Mouse (Mus musculus) cerebellum, adult 9-10 months (tissue): ENCODE measurements around the gene Aaas.
A peak's percentile ranks its signal among the peaks of the same experiment; 100 is the strongest.

Experiments used
- DNase-seq: peaks from one replicate; pipeline ENCODE4 v3.0.0; 2022

The Aaas gene

DNA sequence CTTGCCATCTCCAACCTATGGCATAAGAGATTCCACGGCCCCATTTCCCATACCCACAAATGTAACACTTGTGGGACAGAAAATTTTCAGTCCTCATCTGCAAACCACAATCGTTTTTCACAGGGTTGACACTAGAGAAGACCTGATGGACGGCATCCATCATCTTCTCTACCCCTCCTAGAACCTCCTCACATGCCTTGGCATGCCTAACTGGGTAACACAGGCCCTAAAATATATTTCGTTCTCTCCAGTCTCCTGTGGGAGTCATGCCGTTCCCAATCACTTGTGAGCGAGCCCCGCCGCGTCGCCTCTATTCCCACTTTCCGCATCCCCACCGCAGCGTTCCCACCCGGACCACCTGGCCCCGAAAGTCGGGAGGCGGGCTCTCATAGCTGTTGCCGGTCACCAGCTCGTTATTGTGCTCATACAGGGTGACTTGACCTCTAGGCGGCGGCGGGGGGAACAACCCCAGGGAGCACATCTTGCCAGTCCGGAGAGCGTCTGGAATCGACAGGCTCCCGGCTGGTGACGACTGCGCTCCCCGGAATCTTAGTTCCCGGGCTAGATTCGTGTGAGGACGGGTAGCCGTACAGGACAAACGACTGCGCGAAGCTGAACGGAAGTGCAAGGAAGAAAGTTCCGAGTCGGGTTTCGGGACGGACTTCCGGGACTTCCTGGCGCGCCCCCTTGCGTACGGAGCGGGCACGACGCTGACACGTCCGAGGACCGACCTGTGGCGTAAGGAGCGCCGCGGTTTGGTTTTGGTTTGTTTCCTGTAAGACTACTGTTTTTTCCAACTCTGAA is at the start of gene Aaas:
Aaas (minus strand) TSS at position 634 of the 804 bp plus-strand sequence.
- DNase-seq: peak; percentile 94

DNA sequence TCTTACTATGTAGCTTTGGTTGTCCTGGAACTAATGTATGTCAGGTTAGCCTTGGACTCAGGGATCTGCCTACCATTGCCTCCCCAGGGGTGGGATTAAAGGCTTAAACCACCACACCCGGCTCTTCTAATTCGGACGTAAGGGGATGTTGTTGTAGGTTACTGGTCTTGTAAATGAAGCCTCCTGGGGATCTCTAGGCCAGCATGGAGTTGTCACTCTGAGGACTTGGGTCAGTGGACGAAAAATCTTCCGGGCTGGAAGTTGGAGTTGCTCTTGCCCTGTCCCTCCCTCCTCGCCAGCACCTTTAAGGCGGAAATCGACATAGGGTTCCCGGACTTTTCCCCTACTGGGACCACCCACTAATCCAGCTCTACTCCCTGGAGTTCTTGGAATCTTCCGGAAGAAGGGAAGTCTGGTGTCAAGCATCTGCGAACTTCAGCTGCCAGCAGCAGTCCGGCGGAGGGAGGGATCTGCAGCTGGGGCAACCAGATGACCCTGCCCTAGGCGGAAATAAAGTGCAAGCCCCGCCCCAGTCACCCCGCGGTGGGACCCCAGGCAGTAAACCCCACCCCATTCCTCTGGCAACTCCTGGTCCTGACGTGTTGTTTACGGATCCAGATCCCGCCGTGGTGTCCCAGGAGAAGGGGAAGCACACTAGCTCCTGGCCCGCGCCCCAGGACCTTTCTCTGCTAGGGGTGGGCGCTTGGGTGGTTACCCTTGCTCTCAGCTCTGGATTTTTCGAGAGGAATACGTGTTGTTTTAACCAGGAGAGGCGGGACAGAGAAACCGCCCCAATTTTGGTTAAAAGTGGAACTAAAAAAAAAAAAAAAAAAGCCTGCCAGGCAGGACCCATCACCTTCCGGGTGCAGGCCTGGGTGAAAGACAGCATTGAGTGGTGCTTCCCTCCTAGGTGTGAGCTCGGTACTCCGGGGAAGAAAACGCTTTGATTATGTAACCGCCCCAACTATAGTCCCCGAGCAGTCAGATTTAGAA is 49.0 kb upstream of the Aaas start:
- peak; percentile 63 for DNase-seq

DNA sequence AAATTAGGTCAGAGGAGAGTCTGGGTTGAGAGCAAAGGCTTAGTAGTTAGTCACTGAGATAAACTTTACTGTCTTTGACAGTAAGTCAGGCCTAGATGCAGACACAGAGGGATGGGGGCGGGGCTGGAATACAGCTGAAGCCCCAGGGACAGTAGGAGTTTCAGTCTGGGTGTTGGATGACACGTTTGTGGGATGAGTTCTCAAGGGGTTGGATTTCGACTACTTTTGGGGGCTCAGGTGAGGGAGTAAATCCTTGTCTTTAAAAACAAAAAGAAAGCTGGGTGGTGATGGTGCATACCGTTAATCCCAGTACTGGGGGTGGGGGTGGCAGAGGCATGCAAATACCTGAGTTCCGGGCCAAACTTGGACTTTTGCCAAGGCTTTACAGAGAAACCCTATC is 48.1 kb upstream of the Aaas start:
- no peak for DNase-seq

GRCm38 (mm10) chr15:102395061-102395460 is 44.5 kb upstream of the Aaas start:
- DNase-seq: no peak

- DNase-seq: no peak
Observed at GRCm38 (mm10) chr15:102393584-102394014, 43.0 kb upstream of the Aaas start.

GRCm38 (mm10) chr15:102392520-102392919 is 41.9 kb upstream of the Aaas start:
- no peak for DNase-seq

DNA sequence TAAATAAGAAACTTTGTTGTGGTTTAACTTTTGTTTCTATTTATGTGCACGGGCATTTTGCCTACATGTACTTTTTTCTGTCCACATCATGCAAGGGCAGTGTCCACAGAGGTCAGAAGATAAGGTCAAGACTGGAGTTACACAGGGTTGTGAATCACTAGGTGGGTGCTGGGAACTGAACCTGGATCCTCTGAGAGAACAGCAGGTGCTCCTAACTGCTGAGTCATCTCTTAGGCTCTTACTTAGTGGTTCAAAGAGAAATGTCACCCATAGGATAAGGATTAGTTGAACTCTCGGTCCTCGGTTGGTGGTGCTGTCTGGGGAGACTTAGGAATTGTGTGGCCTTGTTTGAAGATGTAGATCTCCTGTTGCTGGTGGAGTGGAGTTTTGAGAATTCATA is 38.4 kb upstream of the Aaas start:
- DNase-seq: no peak

DNA sequence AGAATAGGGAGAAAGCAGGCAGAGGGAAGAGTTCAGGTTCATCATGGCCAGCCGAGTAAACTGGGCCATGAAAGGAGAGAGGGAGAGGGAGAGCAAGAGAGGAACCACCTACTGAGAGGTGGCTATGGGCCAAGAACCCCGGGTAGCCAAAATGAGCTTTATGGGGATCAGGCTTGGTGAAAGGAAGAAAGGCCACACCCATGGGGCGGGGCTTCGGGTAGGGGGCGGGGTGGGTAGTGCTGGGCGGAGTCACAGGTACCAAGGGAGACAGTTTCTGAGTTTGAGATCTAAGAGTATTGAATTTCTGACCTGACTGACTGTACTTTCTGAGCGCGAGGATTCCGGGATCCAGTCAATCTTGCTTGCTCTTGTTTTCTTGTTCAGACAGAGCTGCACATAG is 36.1 kb upstream of the Aaas start:
- DNase-seq: no peak

- no peak for DNase-seq
Observed at GRCm38 (mm10) chr15:102383671-102384070, 33.1 kb upstream of the Aaas start.

GRCm38 (mm10) chr15:102381575-102381974 is 31.0 kb upstream of the Aaas start:
- peak; percentile 83 for DNase-seq

- no peak for DNase-seq
Observed at GRCm38 (mm10) chr15:102377810-102378262, 27.3 kb upstream of the Aaas start.

- DNase-seq: peak; percentile 51
Observed at GRCm38 (mm10) chr15:102377163-102377543, 26.6 kb upstream of the Aaas start.

GRCm38 (mm10) chr15:102376453-102377162 is 26.0 kb upstream of the Aaas start:
- no peak for DNase-seq

DNA sequence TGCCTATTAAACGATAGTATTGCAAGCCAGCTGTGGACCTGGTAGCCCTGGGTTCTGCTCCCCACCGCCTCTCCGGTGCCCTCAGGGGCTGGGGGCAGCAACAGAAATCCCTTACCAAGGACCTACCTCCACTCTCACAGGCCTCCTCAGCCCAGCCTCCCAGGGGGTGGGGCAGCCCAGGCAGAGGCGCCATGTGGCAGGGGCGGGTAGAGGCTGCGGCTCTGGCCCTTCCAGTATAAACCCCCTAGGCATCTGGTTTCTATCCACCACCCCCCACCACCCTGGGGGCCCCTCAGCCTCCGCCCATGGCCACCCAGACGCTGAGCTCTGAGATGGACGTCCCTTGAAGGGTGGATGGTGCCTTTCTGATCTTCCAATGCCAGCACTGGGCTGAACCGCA is 20.2 kb upstream of the Aaas start:
- no peak for DNase-seq

DNA sequence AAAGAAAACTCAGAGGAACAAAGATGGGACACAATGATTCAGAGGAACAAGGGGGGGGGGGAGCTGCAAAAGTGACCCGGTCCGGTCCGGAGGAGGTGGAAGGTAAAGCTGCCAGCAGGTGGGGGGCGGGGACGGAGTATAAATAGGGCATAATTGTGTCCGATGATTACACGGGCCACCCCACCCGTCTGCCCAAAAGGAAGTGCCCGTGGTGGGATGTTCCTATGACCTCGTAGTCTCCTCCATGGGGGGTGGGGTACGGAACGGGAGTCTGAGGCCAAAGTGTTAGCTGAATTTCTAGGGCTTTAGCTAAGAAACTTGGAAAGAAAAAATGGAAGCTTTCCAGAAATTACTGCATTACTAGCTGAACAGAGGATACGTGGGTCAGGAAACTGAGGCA is 19.4 kb upstream of the Aaas start:
- no peak for DNase-seq

- no peak for DNase-seq
Observed at GRCm38 (mm10) chr15:102366733-102367344, 16.3 kb upstream of the Aaas start, which contains the start of gene Sp7. Sp7 (minus strand) TSS chr15:102367182.

- DNase-seq: no peak
Observed at GRCm38 (mm10) chr15:102366238-102366637, 15.7 kb upstream of the Aaas start.

DNA sequence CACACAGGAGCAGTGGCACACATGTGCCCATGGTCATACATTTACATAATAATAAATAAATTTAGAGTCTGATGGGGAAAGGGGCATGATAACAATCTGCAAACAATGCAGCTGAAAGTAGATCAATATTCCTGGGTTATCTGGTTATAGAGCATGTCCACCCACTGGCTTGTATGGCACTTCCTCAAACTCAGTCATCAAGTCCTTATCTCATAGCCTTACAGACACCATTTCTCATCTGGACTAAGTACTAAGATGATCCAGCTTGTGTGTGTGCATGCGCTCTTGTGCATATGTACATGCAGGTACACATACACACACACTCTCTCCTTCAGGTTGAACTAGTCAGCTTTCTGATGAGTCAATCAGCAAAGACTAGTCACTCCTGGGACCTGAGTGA is 14.1 kb upstream of the Aaas start:
- DNase-seq: no peak

GRCm38 (mm10) chr15:102362648-102363047 is 12.1 kb upstream of the Aaas start:
- no peak for DNase-seq

DNA sequence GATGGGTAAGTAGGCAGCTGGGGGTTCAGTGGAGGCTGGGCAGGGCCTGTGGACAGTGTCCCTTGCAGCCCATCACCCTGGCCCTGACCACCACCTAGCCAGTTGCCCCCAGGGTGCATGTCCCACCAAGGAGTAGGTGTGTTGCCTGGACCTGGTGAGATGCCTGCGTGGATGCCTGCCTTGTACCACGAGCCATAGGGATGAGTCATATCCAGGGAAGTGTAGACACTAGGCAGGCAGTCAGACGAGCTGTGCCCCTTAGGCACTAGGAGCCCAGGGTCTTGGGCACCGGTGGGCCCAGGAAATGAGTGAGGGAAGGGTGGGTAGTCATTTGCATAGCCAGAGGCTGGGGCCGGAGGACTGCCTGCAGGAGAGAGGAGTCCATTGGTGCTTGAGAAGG is 8.3 kb upstream of the Aaas start:
- no peak for DNase-seq

GRCm38 (mm10) chr15:102358126-102358525 is 7.6 kb upstream of the Aaas start:
- DNase-seq: no peak
